In the genomic region with DNA sequence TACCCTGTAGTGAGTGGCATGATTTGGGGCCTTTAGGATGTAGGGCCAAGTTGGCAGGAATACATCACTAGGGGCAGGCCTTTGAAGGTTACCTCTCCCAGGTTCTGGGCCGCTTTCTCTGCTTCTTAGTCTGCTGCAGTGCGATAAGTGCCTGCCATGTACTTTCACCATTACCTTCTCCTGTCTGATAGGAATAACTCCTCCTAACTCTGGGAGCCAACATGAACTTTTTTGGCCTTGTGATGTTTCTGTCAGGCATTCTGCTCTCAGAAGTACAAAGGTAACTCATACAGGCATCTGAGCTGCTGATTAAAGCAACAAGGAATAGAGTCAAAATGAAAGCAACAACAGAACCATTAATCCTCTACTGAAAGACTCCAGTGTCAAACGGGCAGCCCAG, we compare ENCODE assay signal across 19 mouse cellular contexts.
A peak's percentile ranks its signal among the peaks of the same experiment; 100 is the strongest.
DNase-seq lines count a peak whose midpoint lies in the region; ATAC-seq lines count a peak whose summit lies in the region.
"Had no signal": no experiment of that assay in that cellular context is flagged by ENCODE, and none has a peak within 500 bp of the region (broad histone marks: within the 10 kb centered on the region; RNA-seq: fewer than 3 reads in every experiment).

No protein-coding gene starts in this region.

- peak; percentile 71 for DNase-seq in heart, adult 11 months
- no peak for DNase-seq in heart, postnatal 25 days (ENCODE audit: low spot score)
- peak; percentile 72 for DNase-seq in midbrain, embryonic 11.5 days (ENCODE audit: low spot score, missing footprints)
- DNase-seq: adrenal gland, adult 2 months; adrenal gland, adult 8-10 months; adrenal gland, postnatal 10 days; adrenal gland, postnatal 14 days; adrenal gland, postnatal 25 days; adrenal gland, postnatal 36 days; B cell, adult 2 months; cerebellum, adult 11 months; cerebellum, adult 11-12 months; cerebellum, adult 18-20 months had no signal

- no peak for ATAC-seq in midbrain, embryonic 11.5 days (ENCODE audit: low FRiP score)
- ATAC-seq in midbrain, embryonic 16.5 days, result no peak
- ATAC-seq: activated CD4-positive, CD25-positive, alpha-beta regulatory T cell, adult 4 months; CD4-positive, CD25-positive, alpha-beta regulatory T cell, adult 4 months; Patski had no signal

- no peaks in the 10 kb centered on the region for H3K27me3 ChIP-seq in midbrain, embryonic 11.5 days (ENCODE audit: control insufficient read depth, insufficient read depth, low read length)
- H3K27me3 ChIP-seq in midbrain, embryonic 16.5 days (ENCODE audit: control insufficient read depth, insufficient read depth, low read depth, low read length), result no peaks in the 10 kb centered on the region
- H3K27me3 ChIP-seq: CH12.LX, Patski had no signal

- intact Hi-C loops in heart, postnatal 25 days (cut with DNase I), result no loop called here

- H3K9ac ChIP-seq in midbrain, embryonic 11.5 days (ENCODE audit: low read length), result no peak overlapping the region
- H3K9ac ChIP-seq in midbrain, embryonic 16.5 days (ENCODE audit: low read depth, low read length), result no peak overlapping the region

- no peaks in the 10 kb centered on the region for H3K36me3 ChIP-seq in midbrain, embryonic 11.5 days (ENCODE audit: control insufficient read depth, insufficient read depth, low read length)
- no peaks in the 10 kb centered on the region for H3K36me3 ChIP-seq in midbrain, embryonic 16.5 days (ENCODE audit: control insufficient read depth, insufficient read depth, low read length)
- H3K36me3 ChIP-seq: G1E had no signal

- no peaks in the 10 kb centered on the region for H3K4me1 ChIP-seq in midbrain, embryonic 11.5 days (ENCODE audit: control insufficient read depth, insufficient read depth, low read length)
- H3K4me1 ChIP-seq in midbrain, embryonic 16.5 days (ENCODE audit: control insufficient read depth, insufficient read depth, low read length), result no peaks in the 10 kb centered on the region

- H3K9me3 ChIP-seq in midbrain, embryonic 11.5 days (ENCODE audit: control insufficient read depth, low read length), result no peaks in the 10 kb centered on the region
- no peaks in the 10 kb centered on the region for H3K9me3 ChIP-seq in midbrain, embryonic 16.5 days (replicated peaks; ENCODE audit: control insufficient read depth, low read length, poor library complexity, severe bottlenecking)
- H3K9me3 ChIP-seq: G1E had no signal

- no peak overlapping the region for H3K4me3 ChIP-seq in midbrain, embryonic 11.5 days (ENCODE audit: low read depth, low read length)
- H3K4me3 ChIP-seq in midbrain, embryonic 16.5 days (ENCODE audit: low read depth, low read length), result no peak overlapping the region

- H3K27ac ChIP-seq in midbrain, embryonic 11.5 days (ENCODE audit: low read depth, low read length), result no peak overlapping the region
- no peak overlapping the region for H3K27ac ChIP-seq in midbrain, embryonic 16.5 days (ENCODE audit: low read length)

- no peak overlapping the region for H3K4me2 ChIP-seq in midbrain, embryonic 11.5 days
- no peak overlapping the region for H3K4me2 ChIP-seq in midbrain, embryonic 16.5 days (ENCODE audit: low read length)

- 86% methylated on average over 3 of the region's 3 CpGs for WGBS in midbrain, embryonic 11.5 days
- WGBS in midbrain, embryonic 16.5 days, result 88% methylated on average over 3 of the region's 3 CpGs
